Mouse (Mus musculus) embryonic facial prominence, embryonic 13.5 days (tissue): ENCODE results near the gene Hspb11. TPM values are rescaled to one million over a fixed set of nuclear protein-coding genes. Genes with fewer than 3 reads are reported as not detected.

Source experiments
- ATAC-seq: fragments of 200-750 bp; cut with Nextera tagmentation; 2 replicates; pipeline ENCODE4 v1.8.0; 2017; ENCODE audit warnings: low read depth; ENCODE audit not compliant: insufficient number of reproducible peaks, insufficient read depth, low FRiP score, low TSS enrichment
- H3K27ac ChIP-seq: fragments of 300-500 bp; sonication (generic); 2 replicates; pipeline ENCODE4 v1.5.1; 2015; ENCODE audit warnings: moderate library complexity, mild to moderate bottlenecking, inconsistent platforms
- H3K27me3 ChIP-seq: fragments of 300-500 bp; sonication (generic); 2 replicates; pipeline ENCODE4 v1.6.1; 2015; ENCODE audit warnings: mild to moderate bottlenecking, inconsistent platforms
- H3K36me3 ChIP-seq: fragments of 300-500 bp; sonication (generic); 2 replicates; pipeline ENCODE4 v1.6.1; 2015; ENCODE audit warnings: mild to moderate bottlenecking, inconsistent platforms
- H3K4me1 ChIP-seq: fragments of 300-500 bp; sonication (generic); 2 replicates; pipeline ENCODE4 v1.6.1; 2015; ENCODE audit warnings: inconsistent platforms
- H3K4me2 ChIP-seq: fragments of 300-500 bp; sonication (generic); 2 replicates; pipeline ENCODE4 v1.6.1; 2015; ENCODE audit warnings: moderate library complexity, mild to moderate bottlenecking, inconsistent platforms
- H3K4me3 ChIP-seq: fragments of 300-500 bp; sonication (generic); 2 replicates; pipeline ENCODE4 v1.5.1; 2015; ENCODE audit warnings: mild to moderate bottlenecking, inconsistent platforms
- H3K9ac ChIP-seq: fragments of 300-500 bp; sonication (generic); 2 replicates; pipeline ENCODE4 v1.6.1; 2015; ENCODE audit warnings: mild to moderate bottlenecking, inconsistent platforms
- H3K9me3 ChIP-seq: fragments of 300-500 bp; sonication (generic); 2 replicates; pipeline ENCODE4 v1.6.1; 2016; ENCODE audit warnings: inconsistent platforms
- WGBS: fragments of 180-500 bp; shearing (Covaris S2); methylation state at CpG from one replicate; pipeline ENCODE4 v1.1.7; 2015; ENCODE audit warnings: mixed read lengths; 5-methylcytosine and 5-hydroxymethylcytosine counted together
- polyA plus RNA-seq: library from polyadenylated mRNA; unstranded; fragments of >200 nt; fragmentation: Nextera tagmentation; extraction: Ambion mirVana; gene quantifications from 2 replicates; pipeline ENCODE4 v1.2.1, GENCODE M21; 2015

Hspb11 gene
- polyA plus RNA-seq, 1 experiment from 2014 or later = 43.3 TPM

DNA sequence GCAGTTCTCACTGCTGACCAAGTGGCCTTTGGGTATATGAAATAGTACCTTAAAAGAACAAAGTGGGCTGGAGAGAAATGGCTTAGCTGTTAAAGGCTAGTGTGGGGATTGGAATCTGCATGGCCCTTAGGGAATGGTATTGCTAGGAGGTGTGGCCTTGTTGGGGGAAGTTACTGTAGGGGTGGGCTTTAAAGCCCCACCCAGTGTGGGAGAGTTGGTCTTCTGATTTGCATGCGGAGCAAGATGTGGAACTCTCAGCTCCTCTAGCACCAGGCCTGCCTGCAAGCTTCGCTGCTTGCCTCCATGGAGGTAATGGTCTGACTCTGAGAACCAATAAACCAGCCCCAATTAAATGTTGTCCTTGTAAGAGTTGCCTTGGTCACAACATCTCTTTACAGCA is 67.6 kb downstream of the Hspb11 start:
- H3K4me1 ChIP-seq = no peaks in the 10 kb centered on the region
- no peak for ATAC-seq
- H3K36me3 ChIP-seq = peaks cover 80% of the 10 kb centered on the region
- no peaks in the 10 kb centered on the region for H3K9me3 ChIP-seq
- H3K27me3 ChIP-seq = no peaks in the 10 kb centered on the region
- 85% methylated on average over 2 of the region's 2 CpGs for WGBS
- no peak overlapping the region for H3K27ac ChIP-seq
- no peak overlapping the region for H3K9ac ChIP-seq
- no peak overlapping the region for H3K4me2 ChIP-seq
- H3K4me3 ChIP-seq = no peak overlapping the region

DNA sequence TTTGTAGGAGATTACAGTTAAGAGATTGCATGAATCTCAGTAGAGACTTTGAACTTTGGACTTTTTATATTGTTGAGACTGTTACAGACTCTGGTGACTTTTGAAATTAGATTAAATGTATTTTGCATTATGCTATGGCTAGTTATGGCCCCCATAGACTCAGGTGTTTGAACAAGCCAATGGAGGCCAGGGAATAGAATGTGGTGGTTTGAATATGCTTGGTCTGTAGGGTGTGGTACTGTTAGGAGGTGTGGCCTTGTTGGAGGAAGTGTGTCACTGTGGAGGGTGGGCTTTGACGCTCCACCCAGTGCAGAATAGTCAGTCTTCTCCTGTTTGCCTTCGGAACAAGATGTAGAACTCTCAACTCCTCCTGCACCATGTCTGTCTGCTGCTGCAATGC is 69.7 kb downstream of the Hspb11 start:
- no peaks in the 10 kb centered on the region for H3K27me3 ChIP-seq
- H3K9ac ChIP-seq = no peak overlapping the region
- H3K36me3 ChIP-seq = peaks cover 72% of the 10 kb centered on the region
- H3K4me1 ChIP-seq = no peaks in the 10 kb centered on the region
- H3K4me3 ChIP-seq = no peak overlapping the region
- H3K9me3 ChIP-seq = no peaks in the 10 kb centered on the region
- WGBS = 96% methylated on average over 2 of the region's 2 CpGs
- H3K4me2 ChIP-seq = no peak overlapping the region
- ATAC-seq = no peak
- H3K27ac ChIP-seq = no peak overlapping the region

DNA sequence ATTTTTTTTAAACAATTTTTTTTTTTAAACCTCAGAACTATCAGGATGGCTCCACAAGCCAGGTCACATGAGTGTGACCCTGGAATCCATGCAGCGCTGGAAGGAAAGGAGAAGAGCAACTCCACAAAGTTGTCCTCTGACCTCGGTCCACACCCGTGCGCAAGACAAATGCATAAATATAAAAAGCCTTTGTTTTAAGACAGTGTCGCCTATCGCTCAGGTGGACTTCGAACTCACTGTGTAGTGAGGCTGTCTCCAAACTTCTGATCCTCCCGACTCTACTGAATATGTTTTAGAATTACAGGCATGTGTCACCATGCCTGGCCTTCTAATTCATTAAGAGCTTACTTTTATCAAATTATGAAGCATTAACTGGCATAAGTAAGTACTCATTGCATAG is 75.1 kb downstream of the Hspb11 start:
- ATAC-seq = no peak
- no peak overlapping the region for H3K4me3 ChIP-seq
- WGBS = 97% methylated on average over 8 of the region's 8 CpGs
- no peaks in the 10 kb centered on the region for H3K9me3 ChIP-seq
- H3K4me1 ChIP-seq = no peaks in the 10 kb centered on the region
- H3K27ac ChIP-seq = no peak overlapping the region
- H3K27me3 ChIP-seq = no peaks in the 10 kb centered on the region
- no peak overlapping the region for H3K4me2 ChIP-seq
- peaks cover 35% of the 10 kb centered on the region for H3K36me3 ChIP-seq
- H3K9ac ChIP-seq = no peak overlapping the region

Other genes starting within 250 kb of the Hspb11 start
- gene Mrpl37, start 186.7 kb upstream of the Hspb11 start, polyA plus RNA-seq = 90.6 and 99.2 TPM in 2 replicates
- 7.7 and 9.4 TPM in 2 replicates for gene Cyb5rl, start 186.6 kb upstream of the Hspb11 start, polyA plus RNA-seq
- gene Cdcp2, start 156.7 kb upstream of the Hspb11 start, polyA plus RNA-seq = not detected in 2 replicates
- gene Tmem59, start 75.2 kb upstream of the Hspb11 start, polyA plus RNA-seq = 492 and 497 TPM in 2 replicates
- 24.1 and 37.7 TPM in 2 replicates for gene Tceanc2, start 74.5 kb upstream of the Hspb11 start, polyA plus RNA-seq
- gene Ldlrad1, start 44.4 kb upstream of the Hspb11 start, polyA plus RNA-seq = not detected in 2 replicates
- gene Lrrc42, start 61 bp upstream of the Hspb11 start, polyA plus RNA-seq = 91.5 and 94.5 TPM in 2 replicates
- gene Dio1, start 53.6 kb downstream of the Hspb11 start, polyA plus RNA-seq = 0.21 TPM in 1 of 2 replicates, not detected in the other
- 50.5 and 53.4 TPM in 2 replicates for gene Yipf1, start 60.8 kb downstream of the Hspb11 start, polyA plus RNA-seq
- gene Ndc1, start 114.2 kb downstream of the Hspb11 start, polyA plus RNA-seq = 36.4 and 38.2 TPM in 2 replicates
- gene Glis1, start 181.0 kb downstream of the Hspb11 start, polyA plus RNA-seq = 55.8 and 60.4 TPM in 2 replicates